Mouse (Mus musculus): ENCODE data around the gene 9930022D16Rik. TPM values are rescaled to one million over a fixed set of nuclear protein-coding genes. Genes with fewer than 3 reads are reported as not detected.
A peak's percentile ranks its signal among the peaks of the same experiment; 100 is the strongest.

9930022D16Rik gene
- polyA plus RNA-seq, 1 experiment from 2014 or later: not detected

DNA sequence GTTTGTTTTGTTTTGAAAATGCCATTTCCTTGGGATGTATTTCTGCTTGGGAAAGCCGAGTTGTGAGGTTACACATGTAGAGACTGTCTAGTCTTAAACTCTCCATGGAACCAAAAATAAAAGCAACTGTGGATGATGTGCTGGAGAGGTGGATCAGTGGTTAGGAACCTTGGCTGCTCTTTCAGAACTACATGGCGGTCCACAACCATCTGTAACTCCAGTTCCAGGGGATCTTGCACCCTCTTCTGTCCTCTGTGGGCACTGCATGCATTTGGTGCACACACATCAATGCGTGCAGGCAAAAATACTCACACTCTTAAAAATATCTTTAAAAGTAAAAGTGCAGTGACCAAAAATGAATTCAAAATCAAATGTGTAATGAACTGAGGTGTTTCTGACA, 27.4 kb downstream of the 9930022D16Rik start:
- Histone ChIP-seq H3K36me3 (ENCODE audit: control insufficient read depth, insufficient read depth, low read length) (peaks cover 4% of the 10 kb centered on the region; the same call in 1 of the 2 replicates), H3K9ac (ENCODE audit: low read length) (no peak overlapping the region), H3K4me3 (ENCODE audit: low read length) (no peak overlapping the region), H3K27ac (ENCODE audit: low read length) (no peak overlapping the region), H3K27me3 (ENCODE audit: control insufficient read depth, insufficient read depth, low read depth, low read length) (no peaks in the 10 kb centered on the region), H3K4me1 (replicated peaks; ENCODE audit: control insufficient read depth, insufficient read depth, low read length) (peaks cover 8% of the 10 kb centered on the region), H3K4me2 (ENCODE audit: low read depth, low read length) (no peak overlapping the region), H3K9me3 (ENCODE audit: control insufficient read depth, low read length) (no peaks in the 10 kb centered on the region)
- ATAC-seq (ENCODE audit: low read depth): no peak
- 65% methylated on average over 3 of the region's 3 CpGs for WGBS

DNA sequence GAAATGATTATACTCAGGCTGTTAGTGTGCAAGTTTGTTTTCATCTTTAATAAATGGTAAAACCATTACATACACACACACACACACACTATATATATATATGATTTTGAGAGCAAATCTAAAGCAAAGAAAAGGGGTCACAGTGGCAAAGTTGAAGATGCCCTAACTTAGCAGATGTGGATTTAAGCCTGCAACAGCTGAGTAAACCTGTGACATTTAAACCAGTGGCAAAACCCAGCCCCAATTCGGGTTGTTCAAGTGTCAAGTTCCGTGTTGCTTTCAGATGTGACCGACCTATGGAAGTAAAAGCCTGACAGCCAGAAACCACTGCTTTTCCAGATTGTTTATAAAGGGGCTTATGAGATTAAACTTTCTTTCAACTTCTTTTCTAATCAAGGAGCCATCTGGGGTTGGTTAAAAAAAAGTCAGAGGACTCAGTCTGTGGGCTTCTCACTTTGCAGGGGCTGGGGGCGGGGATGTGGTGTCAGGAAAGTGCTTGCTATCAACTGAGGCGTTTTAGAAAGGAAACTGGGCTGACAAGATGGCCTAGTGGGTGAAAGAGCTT, 28.5 kb downstream of the 9930022D16Rik start:
- peaks cover 8% of the 10 kb centered on the region for H3K4me1 ChIP-seq (replicated peaks; ENCODE audit: control insufficient read depth, insufficient read depth, low read length)
- no peak overlapping the region for H3K9ac ChIP-seq (ENCODE audit: low read length)
- no peak overlapping the region for H3K4me3 ChIP-seq (ENCODE audit: low read length)
- no peak overlapping the region for H3K27ac ChIP-seq (ENCODE audit: low read length)
- 26% methylated on average over 5 of the region's 5 CpGs for WGBS
- H3K4me2 ChIP-seq (ENCODE audit: low read depth, low read length): no peak overlapping the region
- no peak for ATAC-seq (ENCODE audit: low read depth)
- peaks cover 4% of the 10 kb centered on the region; the same call in 1 of the 2 replicates for H3K36me3 ChIP-seq (ENCODE audit: control insufficient read depth, insufficient read depth, low read length)
- no peaks in the 10 kb centered on the region for H3K27me3 ChIP-seq (ENCODE audit: control insufficient read depth, insufficient read depth, low read depth, low read length)
- H3K9me3 ChIP-seq (ENCODE audit: control insufficient read depth, low read length): no peaks in the 10 kb centered on the region

DNA sequence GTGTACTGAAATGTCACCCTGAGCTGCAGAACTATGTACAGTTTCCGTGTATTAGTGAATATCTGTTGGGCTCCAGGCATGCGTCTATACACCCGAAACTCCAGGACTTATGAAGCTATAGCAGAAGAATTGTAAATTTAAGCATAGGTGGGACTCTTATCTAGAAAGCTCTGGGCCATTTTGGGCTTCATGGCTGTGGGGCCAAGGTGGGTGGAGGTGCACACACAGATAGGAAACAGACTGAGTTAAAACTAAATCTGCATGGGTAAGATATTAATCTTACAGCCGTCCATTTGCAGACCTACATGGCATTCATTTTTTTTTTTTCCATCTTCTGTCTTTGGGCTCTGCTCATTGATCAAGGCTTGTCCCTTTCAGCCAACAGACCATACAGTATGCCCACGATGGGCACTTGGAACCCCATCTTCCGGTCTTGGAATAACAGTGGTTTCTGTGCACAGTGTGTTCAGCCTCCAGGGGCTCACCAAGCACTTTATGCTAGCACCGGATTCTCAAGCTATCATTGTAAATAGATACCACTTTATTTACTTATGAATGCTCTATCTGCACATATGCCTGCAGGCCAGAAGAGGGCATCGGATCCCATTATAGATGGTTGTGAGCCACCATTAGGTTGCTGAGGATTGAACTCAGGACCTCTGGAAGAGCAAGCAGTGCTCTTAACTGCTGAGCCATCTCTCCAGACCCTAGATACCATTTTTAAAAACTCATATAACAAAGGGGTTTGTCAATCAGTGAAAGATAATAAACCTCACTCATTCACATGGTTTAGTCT, 29.9 kb downstream of the 9930022D16Rik start:
- H3K27ac ChIP-seq (ENCODE audit: low read length): no peak overlapping the region
- no peak overlapping the region for H3K4me3 ChIP-seq (ENCODE audit: low read length)
- H3K36me3 ChIP-seq (ENCODE audit: control insufficient read depth, insufficient read depth, low read length): no peaks in the 10 kb centered on the region
- no peaks in the 10 kb centered on the region for H3K9me3 ChIP-seq (ENCODE audit: control insufficient read depth, low read length)
- H3K9ac ChIP-seq (ENCODE audit: low read length): no peak overlapping the region
- whole genome bisulfite sequencing: 93% methylated on average over 8 of the region's 8 CpGs
- no peaks in the 10 kb centered on the region for H3K27me3 ChIP-seq (ENCODE audit: control insufficient read depth, insufficient read depth, low read depth, low read length)
- H3K4me2 ChIP-seq (ENCODE audit: low read depth, low read length): no peak overlapping the region
- peaks cover 8% of the 10 kb centered on the region for H3K4me1 ChIP-seq (replicated peaks; ENCODE audit: control insufficient read depth, insufficient read depth, low read length)
- ATAC-seq (ENCODE audit: low read depth): no peak

DNA sequence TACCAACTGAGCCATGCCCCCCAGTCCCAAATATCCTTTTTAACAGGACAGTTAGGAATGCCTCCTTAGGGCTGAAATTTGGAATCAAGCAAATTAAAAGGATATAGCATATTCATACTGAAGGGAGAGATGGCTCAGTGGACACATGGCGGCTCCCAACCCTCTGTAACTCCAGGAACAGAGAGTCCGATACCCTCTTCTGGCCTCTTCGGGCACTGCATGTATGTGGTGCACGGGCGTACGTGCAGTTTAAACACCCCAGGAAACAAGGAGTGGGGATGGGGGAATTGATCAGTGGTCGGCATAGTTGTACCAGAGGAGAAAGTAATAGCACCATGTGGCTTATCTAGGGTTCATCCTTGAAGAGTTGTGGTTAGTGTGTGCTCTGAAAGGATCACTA, 30.9 kb downstream of the 9930022D16Rik start:
- Histone ChIP-seq H3K4me2 (ENCODE audit: low read depth, low read length) (no peak overlapping the region), H3K4me1 (replicated peaks; ENCODE audit: control insufficient read depth, insufficient read depth, low read length) (peaks cover 8% of the 10 kb centered on the region), H3K9me3 (ENCODE audit: control insufficient read depth, low read length) (no peaks in the 10 kb centered on the region), H3K36me3 (ENCODE audit: control insufficient read depth, insufficient read depth, low read length) (no peaks in the 10 kb centered on the region), H3K27ac (ENCODE audit: low read length) (no peak overlapping the region), H3K4me3 (ENCODE audit: low read length) (no peak overlapping the region), H3K27me3 (ENCODE audit: control insufficient read depth, insufficient read depth, low read depth, low read length) (no peaks in the 10 kb centered on the region), H3K9ac (ENCODE audit: low read length) (no peak overlapping the region)
- no peak for ATAC-seq (ENCODE audit: low read depth)
- 55% methylated on average over 7 of the region's 7 CpGs for WGBS

DNA sequence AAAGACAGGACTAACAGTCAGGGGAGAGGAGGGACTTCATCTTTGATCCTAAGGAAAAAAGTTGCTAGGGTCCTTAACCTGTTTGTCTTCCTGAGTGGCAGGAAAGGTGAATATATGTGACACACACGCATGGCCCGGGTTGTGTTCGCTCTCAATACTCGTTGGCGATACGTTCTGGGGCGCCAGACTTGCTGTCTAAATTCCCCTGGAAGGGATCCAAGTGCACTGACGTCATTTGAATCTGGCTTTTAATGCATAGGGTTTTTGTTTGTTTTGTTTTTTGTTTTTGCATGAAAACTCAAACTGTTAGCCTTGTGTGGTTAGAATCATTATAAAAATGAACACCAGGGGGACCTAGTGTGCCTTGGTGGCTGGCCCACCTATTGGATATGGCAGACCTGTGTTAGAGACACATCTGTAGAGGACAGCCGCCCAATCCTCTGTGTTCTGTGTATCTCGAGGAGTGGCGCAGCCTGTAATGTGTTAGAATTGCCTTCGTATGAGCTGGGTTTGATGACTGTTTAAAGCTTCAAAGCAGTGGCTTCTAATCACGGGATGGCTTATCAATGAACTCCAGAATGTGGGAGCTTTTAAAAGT, 31.8 kb downstream of the 9930022D16Rik start:
- Histone ChIP-seq H3K4me3 (ENCODE audit: low read length) (no peak overlapping the region), H3K9me3 (ENCODE audit: control insufficient read depth, low read length) (no peaks in the 10 kb centered on the region), H3K27me3 (ENCODE audit: control insufficient read depth, insufficient read depth, low read depth, low read length) (no peaks in the 10 kb centered on the region), H3K4me2 (ENCODE audit: low read depth, low read length) (no peak overlapping the region), H3K4me1 (replicated peaks; ENCODE audit: control insufficient read depth, insufficient read depth, low read length) (peaks cover 3% of the 10 kb centered on the region), H3K36me3 (ENCODE audit: control insufficient read depth, insufficient read depth, low read length) (no peaks in the 10 kb centered on the region), H3K9ac (ENCODE audit: low read length) (no peak overlapping the region), H3K27ac (ENCODE audit: low read length) (no peak overlapping the region)
- ATAC-seq (ENCODE audit: low read depth): peak; percentile 54; the same call in 1 of the 2 replicates
- WGBS: 31% methylated on average over 13 of the region's 13 CpGs

DNA sequence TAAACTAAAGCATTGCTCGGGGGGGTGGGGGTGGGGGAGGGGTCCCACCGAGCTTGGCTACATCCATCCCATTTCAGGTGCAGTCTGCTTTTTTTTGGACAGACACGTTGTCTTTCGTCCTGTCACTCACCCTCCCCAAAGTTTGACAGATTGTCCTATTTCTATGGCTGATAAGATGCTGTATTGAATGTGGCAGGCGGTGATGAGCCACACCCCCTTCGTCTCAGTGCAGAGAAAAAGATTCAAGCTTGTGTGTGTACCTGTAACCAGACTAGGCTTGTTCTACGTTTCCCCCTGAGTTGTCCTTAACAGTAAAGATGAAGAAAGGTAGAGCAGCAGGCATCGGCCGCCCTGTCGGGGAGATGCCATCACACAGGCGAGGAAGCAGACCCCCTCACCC, 37.5 kb downstream of the 9930022D16Rik start:
- WGBS: 76% methylated on average over 11 of the region's 11 CpGs

DNA sequence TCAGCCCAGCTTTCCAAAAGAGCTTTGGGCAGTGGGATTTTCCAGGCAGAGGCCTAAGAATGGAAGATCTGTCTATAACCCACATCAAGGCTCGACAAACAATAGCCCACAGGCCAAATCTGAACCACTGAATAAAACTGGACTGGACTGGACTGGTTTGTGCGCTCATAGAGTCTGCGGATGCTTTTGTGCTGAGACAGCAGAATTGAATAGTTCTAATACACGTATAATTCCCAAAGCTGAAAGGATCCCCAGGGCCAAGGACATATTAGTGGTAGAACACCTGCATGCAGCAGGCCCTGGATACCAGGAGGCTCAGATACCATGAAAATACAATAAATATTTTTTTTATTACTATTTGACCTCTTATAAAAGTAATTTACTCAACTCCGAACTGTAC, 42.5 kb downstream of the 9930022D16Rik start:
- Histone ChIP-seq H3K4me1 (replicated peaks; ENCODE audit: control insufficient read depth, insufficient read depth, low read length) (no peaks in the 10 kb centered on the region), H3K4me2 (ENCODE audit: low read depth, low read length) (no peak overlapping the region), H3K27ac (ENCODE audit: low read length) (no peak overlapping the region), H3K9me3 (ENCODE audit: control insufficient read depth, low read length) (no peaks in the 10 kb centered on the region), H3K4me3 (ENCODE audit: low read length) (no peak overlapping the region), H3K9ac (ENCODE audit: low read length) (no peak overlapping the region), H3K27me3 (ENCODE audit: control insufficient read depth, insufficient read depth, low read depth, low read length) (no peaks in the 10 kb centered on the region), H3K36me3 (ENCODE audit: control insufficient read depth, insufficient read depth, low read length) (no peaks in the 10 kb centered on the region)
- 94% methylated on average over 5 of the region's 5 CpGs for WGBS
- no peak for ATAC-seq (ENCODE audit: low read depth)

More for the DNA sequence above, 37.5 kb downstream of the 9930022D16Rik start:
- Histone ChIP-seq H3K4me1 (replicated peaks; ENCODE audit: control insufficient read depth, insufficient read depth, low read length) (no peaks in the 10 kb centered on the region), H3K4me2 (ENCODE audit: low read depth, low read length) (no peak overlapping the region), H3K36me3 (ENCODE audit: control insufficient read depth, insufficient read depth, low read length) (no peaks in the 10 kb centered on the region), H3K27me3 (ENCODE audit: control insufficient read depth, insufficient read depth, low read depth, low read length) (no peaks in the 10 kb centered on the region), H3K4me3 (ENCODE audit: low read length) (no peak overlapping the region), H3K9ac (ENCODE audit: low read length) (no peak overlapping the region), H3K9me3 (ENCODE audit: control insufficient read depth, low read length) (no peaks in the 10 kb centered on the region), H3K27ac (ENCODE audit: low read length) (no peak overlapping the region)
- ATAC-seq (ENCODE audit: low read depth): no peak

DNA sequence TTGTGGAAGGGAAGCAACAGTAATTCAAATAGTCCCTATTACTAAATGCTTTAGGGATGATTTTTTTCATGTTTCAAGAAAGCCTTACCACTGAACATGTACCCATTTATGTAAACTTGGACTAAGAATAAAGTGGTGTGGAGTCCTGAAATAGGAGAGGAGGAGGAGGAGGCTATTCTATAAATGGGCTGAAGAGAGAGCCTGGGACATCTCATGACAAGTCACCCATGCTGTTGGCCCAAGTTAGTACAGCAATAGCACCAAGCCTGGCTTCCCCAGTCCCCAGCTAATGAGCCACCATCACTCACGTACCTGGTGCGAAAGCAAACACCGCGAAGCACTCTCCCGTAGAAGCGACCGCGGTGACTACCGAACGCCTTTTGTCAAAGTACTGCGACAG, 44.4 kb downstream of the 9930022D16Rik start:
- no peak overlapping the region for H3K9ac ChIP-seq (ENCODE audit: low read length)
- H3K27ac ChIP-seq (ENCODE audit: low read length): no peak overlapping the region
- no peaks in the 10 kb centered on the region for H3K9me3 ChIP-seq (ENCODE audit: control insufficient read depth, low read length)
- no peaks in the 10 kb centered on the region for H3K36me3 ChIP-seq (ENCODE audit: control insufficient read depth, insufficient read depth, low read length)
- ATAC-seq (ENCODE audit: low read depth): no peak
- H3K4me3 ChIP-seq (ENCODE audit: low read length): no peak overlapping the region
- WGBS: 91% methylated on average over 11 of the region's 11 CpGs
- H3K4me1 ChIP-seq (replicated peaks; ENCODE audit: control insufficient read depth, insufficient read depth, low read length): no peaks in the 10 kb centered on the region
- H3K4me2 ChIP-seq (ENCODE audit: low read depth, low read length): no peak overlapping the region
- H3K27me3 ChIP-seq (ENCODE audit: control insufficient read depth, insufficient read depth, low read depth, low read length): no peaks in the 10 kb centered on the region

DNA sequence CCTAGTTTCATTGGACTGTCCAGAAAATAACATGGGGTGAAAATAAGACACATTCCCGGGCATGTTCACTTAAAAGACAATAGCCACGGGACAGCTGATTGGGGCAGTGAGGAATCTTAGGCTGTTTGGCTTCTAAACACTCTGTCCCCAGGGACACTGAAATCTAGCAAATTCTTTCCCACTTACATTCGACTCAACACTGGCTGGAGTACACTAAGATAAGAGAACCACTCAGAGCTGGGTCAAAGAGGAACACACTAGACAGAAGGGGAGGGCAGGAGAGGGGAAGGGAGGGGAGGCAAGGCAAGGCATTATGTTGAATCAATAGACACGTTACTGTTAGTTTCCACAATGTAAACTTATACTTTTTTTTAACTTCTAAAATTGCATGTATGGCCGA, 46.9 kb downstream of the 9930022D16Rik start:
- H3K36me3 ChIP-seq (ENCODE audit: control insufficient read depth, insufficient read depth, low read length): no peaks in the 10 kb centered on the region
- H3K9me3 ChIP-seq (ENCODE audit: control insufficient read depth, low read length): no peaks in the 10 kb centered on the region
- H3K4me3 ChIP-seq (ENCODE audit: low read length): no peak overlapping the region
- H3K9ac ChIP-seq (ENCODE audit: low read length): no peak overlapping the region
- H3K27ac ChIP-seq (ENCODE audit: low read length): no peak overlapping the region
- H3K4me1 ChIP-seq (replicated peaks; ENCODE audit: control insufficient read depth, insufficient read depth, low read length): no peaks in the 10 kb centered on the region
- H3K4me2 ChIP-seq (ENCODE audit: low read depth, low read length): no peak overlapping the region
- 17% methylated on average over 5 of the region's 5 CpGs for WGBS
- H3K27me3 ChIP-seq (ENCODE audit: control insufficient read depth, insufficient read depth, low read depth, low read length): no peaks in the 10 kb centered on the region
- peak; percentile 47; the same call in 1 of the 2 replicates for ATAC-seq (ENCODE audit: low read depth)

Measured in lung, embryonic 16.5 days (tissue).